Mouse (Mus musculus): ENCODE results near the gene Clec4a1.

DNA sequence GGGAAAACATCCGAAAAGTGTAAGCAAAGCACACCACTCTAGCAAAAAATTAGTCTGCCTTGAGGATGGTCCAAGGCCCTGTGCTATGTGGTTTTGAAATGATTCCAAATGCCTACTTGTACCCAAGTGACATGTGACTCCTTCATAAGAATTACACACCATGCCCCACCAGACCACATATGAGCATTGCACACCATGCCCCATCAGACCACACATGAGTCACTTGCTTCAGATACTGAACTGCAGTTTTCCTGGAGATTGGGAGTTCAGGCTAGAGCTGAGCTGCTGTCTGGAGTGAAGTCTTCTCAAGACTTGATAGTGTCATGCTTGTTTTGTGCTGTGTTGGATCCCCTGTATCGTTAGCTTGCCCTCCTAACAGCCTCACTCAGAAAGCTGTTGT is 32.0 kb upstream of the Clec4a1 start:
- TF ChIP-seq EP300 (IDR thresholded peaks at IDR 0.05; ENCODE audit: insufficient read depth, low read depth, low read length) (no peak), CTCF (IDR thresholded peaks at IDR 0.05; ENCODE audit: low read depth, low read length) (no peak)
